Comparison of ENCODE assay signal across 8 mouse cellular contexts in the genomic region with DNA sequence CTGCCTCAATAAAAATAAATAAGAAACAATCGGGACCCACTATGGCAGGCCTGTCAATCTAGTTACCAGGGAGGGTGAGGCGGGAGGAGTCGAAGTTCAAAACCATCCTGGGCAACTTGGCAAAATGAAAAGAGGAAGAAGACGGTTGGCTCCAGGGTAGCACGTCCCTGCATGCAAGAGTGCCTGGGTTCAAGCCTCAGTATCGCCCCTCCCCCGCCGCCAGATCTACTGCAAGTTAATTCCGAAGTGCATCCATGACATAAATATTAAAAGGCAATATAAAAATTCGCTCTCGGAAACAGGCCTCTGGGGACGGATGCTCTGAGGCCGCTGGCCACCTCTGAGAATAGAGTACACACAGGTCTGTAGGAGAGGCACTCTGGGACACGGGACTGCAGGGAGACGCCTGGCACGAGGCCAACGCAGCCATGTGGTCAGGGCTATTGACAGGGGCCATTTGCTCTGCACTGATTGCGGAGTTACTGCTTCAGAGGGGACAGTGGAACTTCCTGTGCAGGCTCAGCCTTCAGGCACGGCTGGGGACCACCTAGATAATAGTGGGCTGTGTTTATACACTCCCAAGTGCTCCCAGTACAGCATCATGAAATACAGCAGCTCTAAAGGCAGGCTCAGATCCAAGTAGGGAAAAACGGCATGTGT. TPM values are rescaled to one million over a fixed set of nuclear protein-coding genes. Genes with fewer than 3 reads are reported as not detected.
DNase-seq lines count a peak whose midpoint lies in the region; ATAC-seq lines count a peak whose summit lies in the region.
"Had no signal": no experiment of that assay in that cellular context is flagged by ENCODE, and none has a peak within 500 bp of the region (broad histone marks: within the 10 kb centered on the region; RNA-seq: fewer than 3 reads in every experiment).

No protein-coding gene starts in this region.

- no peaks in the 10 kb centered on the region for H3K9me3 ChIP-seq in forebrain, embryonic 15.5 days
- H3K9me3 ChIP-seq in intestine, embryonic 15.5 days: no peaks in the 10 kb centered on the region
- H3K9me3 ChIP-seq in liver, embryonic 15.5 days (replicated peaks): no peaks in the 10 kb centered on the region
- H3K9me3 ChIP-seq in neural tube, embryonic 13.5 days: no peaks in the 10 kb centered on the region
- H3K9me3 ChIP-seq: embryonic facial prominence, embryonic 15.5 days had no signal

- H3K27ac ChIP-seq in forebrain, embryonic 15.5 days (replicated peaks): peak overlapping the region; percentile 67
- H3K27ac ChIP-seq in intestine, embryonic 15.5 days: peak overlapping the region; percentile 86
- peak overlapping the region; percentile 19; the same call in 1 of the 2 replicates for H3K27ac ChIP-seq in liver, embryonic 15.5 days (replicated peaks)
- H3K27ac ChIP-seq in neural tube, embryonic 13.5 days (replicated peaks): peak overlapping the region; percentile 87

- H3K4me2 ChIP-seq in forebrain, embryonic 15.5 days (replicated peaks): peak overlapping the region; percentile 31
- H3K4me2 ChIP-seq in intestine, embryonic 15.5 days (replicated peaks): peak overlapping the region; percentile 44
- peak overlapping the region; percentile 36; the same call in 1 of the 2 replicates for H3K4me2 ChIP-seq in liver, embryonic 15.5 days
- peak overlapping the region; percentile 37 for H3K4me2 ChIP-seq in neural tube, embryonic 13.5 days
- H3K4me2 ChIP-seq: embryonic facial prominence, embryonic 15.5 days had no signal

- H3K4me1 ChIP-seq in forebrain, embryonic 15.5 days: peaks cover 74% of the 10 kb centered on the region
- peaks cover 82% of the 10 kb centered on the region for H3K4me1 ChIP-seq in intestine, embryonic 15.5 days (replicated peaks)
- peaks cover 79% of the 10 kb centered on the region for H3K4me1 ChIP-seq in liver, embryonic 15.5 days (replicated peaks)
- H3K4me1 ChIP-seq in neural tube, embryonic 13.5 days (replicated peaks): peaks cover 97% of the 10 kb centered on the region

- H3K4me3 ChIP-seq in forebrain, embryonic 15.5 days: no peak overlapping the region
- H3K4me3 ChIP-seq in intestine, embryonic 15.5 days (replicated peaks): 0 out of 2 replicates have a peak overlapping the region, but pooled peaks have one; percentile 0
- no peak overlapping the region for H3K4me3 ChIP-seq in liver, embryonic 15.5 days (replicated peaks)
- H3K4me3 ChIP-seq in neural tube, embryonic 13.5 days: peak overlapping the region; percentile 0; the same call in 1 of the 2 replicates
- H3K4me3 ChIP-seq: embryonic facial prominence, embryonic 15.5 days had no signal

- no peaks in the 10 kb centered on the region for H3K27me3 ChIP-seq in forebrain, embryonic 15.5 days
- H3K27me3 ChIP-seq in intestine, embryonic 15.5 days (replicated peaks): no peaks in the 10 kb centered on the region
- H3K27me3 ChIP-seq in liver, embryonic 15.5 days: no peaks in the 10 kb centered on the region
- no peaks in the 10 kb centered on the region for H3K27me3 ChIP-seq in neural tube, embryonic 13.5 days
- H3K27me3 ChIP-seq: embryonic facial prominence, embryonic 15.5 days had no signal

- WGBS in forebrain, embryonic 15.5 days: 34% methylated on average over 20 of the region's 20 CpGs
- 19% methylated on average over 20 of the region's 20 CpGs for WGBS in intestine, embryonic 15.5 days
- 35% methylated on average over 20 of the region's 20 CpGs for WGBS in liver, embryonic 15.5 days (ENCODE audit: insufficient replicate concordance)
- 15% methylated on average over 20 of the region's 20 CpGs for WGBS in neural tube, embryonic 13.5 days

- no peak overlapping the region for H3K9ac ChIP-seq in forebrain, embryonic 15.5 days (replicated peaks)
- H3K9ac ChIP-seq in intestine, embryonic 15.5 days: peak overlapping the region; percentile 6; the same call in 1 of the 2 replicates
- H3K9ac ChIP-seq in liver, embryonic 15.5 days: no peak overlapping the region
- peak overlapping the region; percentile 2 for H3K9ac ChIP-seq in neural tube, embryonic 13.5 days
- H3K9ac ChIP-seq: embryonic facial prominence, embryonic 15.5 days had no signal

- ATAC-seq in forebrain, embryonic 15.5 days (replicated peaks): peak; percentile 61
- ATAC-seq in intestine, embryonic 15.5 days: peak; percentile 80
- peak; percentile 36; the same call in 1 of the 2 replicates for ATAC-seq in liver, embryonic 15.5 days (ENCODE audit: insufficient read depth)
- peak; percentile 68 for ATAC-seq in neural tube, embryonic 13.5 days (ENCODE audit: low read depth)

- H3K36me3 ChIP-seq in forebrain, embryonic 15.5 days: peaks cover 5% of the 10 kb centered on the region; the same call in 1 of the 2 replicates
- H3K36me3 ChIP-seq in intestine, embryonic 15.5 days: no peaks in the 10 kb centered on the region
- no peaks in the 10 kb centered on the region for H3K36me3 ChIP-seq in liver, embryonic 15.5 days (replicated peaks)
- H3K36me3 ChIP-seq in neural tube, embryonic 13.5 days: no peaks in the 10 kb centered on the region

- DNase-seq in MN1 (ENCODE audit: low spot score): peak; percentile 92
- peak; percentile 75 to 82 for DNase-seq in adrenal gland, postnatal 36 days
- no peak for DNase-seq in left cerebral cortex, adult 18-20 months (ENCODE audit: low spot score in 2 of 2)

RNA-seq across cellular contexts. Expression of gene Cotl1, which starts 8.9 kb away (rescaled TPM):
- total RNA-seq in adrenal gland, postnatal 36 days (2021): 10 to 100 TPM; 44.4 to 51.3 TPM
- polyA plus RNA-seq in forebrain, embryonic 15.5 days (2015; fragmentation: Nextera tagmentation; extraction: Ambion mirVana): 127 and 138 TPM in 2 replicates
- 152 and 167 TPM in 2 replicates for polyA plus RNA-seq in intestine, embryonic 15.5 days (2015; fragmentation: Nextera tagmentation; extraction: Ambion mirVana)
- polyA plus RNA-seq in liver, embryonic 15.5 days (2015; fragmentation: Nextera tagmentation; extraction: Ambion mirVana): 31.9 and 33.3 TPM in 2 replicates
- polyA plus RNA-seq in neural tube, embryonic 13.5 days (2015; fragmentation: Nextera tagmentation; extraction: Ambion mirVana): 121 and 123 TPM in 2 replicates
- total RNA-seq in left cerebral cortex, adult 18-20 months (2021): 10 to 100 TPM; 67.0 to 69.6 TPM

RNA-seq across cellular contexts. Expression of gene Klhl36, which starts 30.6 kb away (rescaled TPM):
- 1 to 10 TPM; 5.0 to 10.0 TPM for total RNA-seq in adrenal gland, postnatal 36 days (2021)
- 15.3 and 15.4 TPM in 2 replicates for polyA plus RNA-seq in forebrain, embryonic 15.5 days (2015; fragmentation: Nextera tagmentation; extraction: Ambion mirVana)
- 12.4 and 13.8 TPM in 2 replicates for polyA plus RNA-seq in intestine, embryonic 15.5 days (2015; fragmentation: Nextera tagmentation; extraction: Ambion mirVana)
- 3.9 and 4.3 TPM in 2 replicates for polyA plus RNA-seq in liver, embryonic 15.5 days (2015; fragmentation: Nextera tagmentation; extraction: Ambion mirVana)
- 12.3 and 12.4 TPM in 2 replicates for polyA plus RNA-seq in neural tube, embryonic 13.5 days (2015; fragmentation: Nextera tagmentation; extraction: Ambion mirVana)
- 1 to 10 TPM; 7.7 to 8.8 TPM for total RNA-seq in left cerebral cortex, adult 18-20 months (2021)

RNA-seq across cellular contexts. Expression of gene Tldc1, which starts 53.2 kb away (rescaled TPM):
- 10 to 100 TPM; 11.0 to 17.4 TPM for total RNA-seq in adrenal gland, postnatal 36 days (2021)
- 14.5 and 14.9 TPM in 2 replicates for polyA plus RNA-seq in forebrain, embryonic 15.5 days (2015; fragmentation: Nextera tagmentation; extraction: Ambion mirVana)
- 14.4 and 15.3 TPM in 2 replicates for polyA plus RNA-seq in intestine, embryonic 15.5 days (2015; fragmentation: Nextera tagmentation; extraction: Ambion mirVana)
- 4.1 and 4.6 TPM in 2 replicates for polyA plus RNA-seq in liver, embryonic 15.5 days (2015; fragmentation: Nextera tagmentation; extraction: Ambion mirVana)
- 9.8 and 14.6 TPM in 2 replicates for polyA plus RNA-seq in neural tube, embryonic 13.5 days (2015; fragmentation: Nextera tagmentation; extraction: Ambion mirVana)
- total RNA-seq in left cerebral cortex, adult 18-20 months (2021): 10 to 100 TPM; 14.5 to 15.3 TPM

Comparison
In these comparisons a context has a peak if more than half of its experiments do, and no peak if none do; other contexts are left out.
1. DNase-seq: peak in MN1 (single experiment) and adrenal gland, postnatal 36 days (2 of 2); none in left cerebral cortex, adult 18-20 months (0 of 2).
2. H3K27ac ChIP-seq: peak in every context shown above with its lines; median percentile 87 in neural tube, embryonic 13.5 days; 86 in intestine, embryonic 15.5 days; 67 in forebrain, embryonic 15.5 days; 19 in liver, embryonic 15.5 days.
3. H3K4me3 ChIP-seq: peak in intestine, embryonic 15.5 days (single experiment) and neural tube, embryonic 13.5 days (single experiment); none in forebrain, embryonic 15.5 days (single experiment) and liver, embryonic 15.5 days (single experiment).
4. H3K9ac ChIP-seq: peak in intestine, embryonic 15.5 days (single experiment) and neural tube, embryonic 13.5 days (single experiment); none in forebrain, embryonic 15.5 days (single experiment) and liver, embryonic 15.5 days (single experiment).
5. Peak in every context shown above with its lines, with median percentiles within 50 percentile points of each other: ATAC-seq and H3K4me2 ChIP-seq.